Mouse (Mus musculus): ENCODE measurements around the gene Myocos. TPM values are rescaled to one million over a fixed set of nuclear protein-coding genes. Genes with fewer than 3 reads are reported as not detected.
A peak's percentile ranks its signal among the peaks of the same experiment; 100 is the strongest.
"Not testable (repeated sequence)": the region's sequence is repeated elsewhere in the genome, so short reads cannot be mapped to it uniquely, and the experiment has no call there.

The Myocos gene
- not detected for total RNA-seq (2021)
- long read RNA-seq, experiment 1: 0 reads
- long read RNA-seq, experiment 2: 0 reads

DNA sequence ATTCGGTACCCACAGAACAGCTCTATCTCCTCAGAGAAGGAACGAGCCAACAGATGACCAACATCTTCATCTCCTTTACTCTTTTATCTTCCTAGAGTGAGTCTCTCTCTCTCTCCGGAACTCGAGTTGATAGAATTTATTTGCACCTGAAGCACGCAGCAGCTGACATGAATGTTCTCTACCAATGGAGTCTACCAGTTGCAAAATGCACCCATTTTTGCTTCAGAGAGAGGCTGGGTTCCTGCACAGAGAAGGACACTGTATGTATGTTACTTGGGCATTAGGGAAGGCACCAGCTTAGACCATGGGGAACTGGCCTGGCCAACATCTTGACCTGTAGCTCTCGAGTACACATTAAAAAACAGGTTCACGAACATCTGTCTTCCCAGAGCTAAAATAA, at the start of gene Myocos:
Gene Myocos, minus strand, starts transcription at position 101 of the 400 bp plus-strand sequence.
- no peak for DNase-seq

DNA sequence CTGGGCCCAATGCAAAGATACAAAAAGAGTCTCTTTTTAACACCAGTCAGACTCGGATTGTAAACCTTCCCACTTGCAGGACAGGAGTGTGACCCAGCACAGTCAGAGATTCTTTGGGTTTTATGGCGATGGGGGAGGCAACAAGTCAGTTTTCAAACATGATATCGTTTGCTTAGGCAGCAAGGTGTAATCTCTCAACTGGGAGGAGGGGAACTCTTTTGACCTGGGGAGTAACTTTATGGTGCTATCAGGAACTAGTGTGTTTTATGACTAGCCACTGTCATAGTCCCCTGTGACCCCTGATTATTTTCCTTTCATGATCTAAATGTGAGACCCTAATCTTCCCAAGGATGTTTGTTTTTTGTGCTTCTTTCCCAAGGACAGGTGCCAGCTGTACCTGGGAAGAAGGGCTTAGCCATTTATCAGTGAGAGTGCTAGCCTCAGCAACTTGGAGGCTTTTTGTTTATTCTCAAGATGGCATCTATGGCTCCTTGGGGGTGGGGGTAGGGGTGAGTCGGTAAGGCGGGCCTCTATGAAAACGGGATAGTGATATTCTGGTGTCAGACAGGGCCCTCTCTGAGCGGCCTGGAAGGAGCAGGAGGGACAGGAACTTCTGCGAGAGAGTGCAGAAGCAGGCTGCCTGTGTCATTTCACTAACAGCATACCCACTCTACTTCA, 42.5 kb upstream of the Myocos start:
- no peak for DNase-seq

GRCm38 (mm10) chr1:162697866-162698265, 39.8 kb upstream of the Myocos start:
- DNase-seq: no peak

GRCm38 (mm10) chr1:162693721-162694120, 35.7 kb upstream of the Myocos start:
- no peak for DNase-seq

- no peak for DNase-seq
These were observed 7.6 kb upstream of the Myocos start for GRCm38 (mm10) chr1:162665486-162666174.

- DNase-seq: peak; percentile 76 to 80
These were observed 6.9 kb upstream of the Myocos start for GRCm38 (mm10) chr1:162664826-162665475.

DNA sequence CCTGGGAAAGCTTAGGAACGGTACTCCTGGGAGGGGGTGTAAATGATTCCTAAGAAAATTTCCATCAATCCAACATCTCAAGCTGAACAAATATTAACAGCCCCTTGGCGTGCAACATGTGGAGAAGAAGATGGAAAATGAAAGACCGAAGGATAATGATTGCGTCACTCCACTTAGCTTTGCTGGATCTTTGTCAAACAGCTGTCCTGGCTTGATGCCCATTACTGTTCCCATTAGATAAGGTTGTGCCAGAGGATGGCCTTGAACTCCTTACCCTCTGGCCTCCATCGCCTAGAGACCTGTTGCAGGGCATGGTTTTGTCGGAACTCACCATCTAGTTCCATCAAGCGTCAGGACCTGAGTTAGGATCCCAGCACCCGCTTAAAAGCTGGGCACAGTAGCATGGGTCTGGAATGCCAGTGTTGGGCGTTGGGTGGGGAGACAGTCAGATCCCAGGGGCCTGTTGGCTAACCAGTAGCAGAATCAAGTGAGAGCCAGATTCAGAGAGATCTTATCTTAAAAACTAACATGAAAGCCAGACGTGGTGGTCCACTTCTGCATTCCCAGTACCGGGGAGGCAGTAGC, 2.3 kb upstream of the Myocos start:
- peak; percentile 27 to 52 for DNase-seq

DNA sequence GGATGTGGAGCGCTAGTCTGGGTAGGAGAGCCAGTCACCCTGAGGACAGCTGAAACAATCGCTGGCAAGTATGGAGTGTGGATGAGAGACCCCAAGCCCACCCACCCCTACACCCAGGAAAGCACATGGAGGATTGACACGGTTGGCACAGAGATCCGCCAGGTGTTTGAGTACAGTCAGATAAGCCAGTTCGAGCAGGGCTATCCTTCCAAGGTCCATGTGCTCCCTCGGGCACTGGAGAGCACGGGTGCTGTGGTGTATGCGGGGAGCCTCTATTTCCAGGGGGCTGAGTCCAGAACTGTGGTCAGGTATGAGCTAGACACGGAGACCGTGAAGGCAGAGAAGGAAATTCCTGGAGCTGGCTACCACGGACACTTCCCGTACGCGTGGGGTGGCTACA, 9.6 kb downstream of the Myocos start:
- no peak for DNase-seq

- DNase-seq: peak in 1 of 2 experiments; percentile 13
These were observed 11.8 kb downstream of the Myocos start for GRCm38 (mm10) chr1:162646083-162646686.

DNA sequence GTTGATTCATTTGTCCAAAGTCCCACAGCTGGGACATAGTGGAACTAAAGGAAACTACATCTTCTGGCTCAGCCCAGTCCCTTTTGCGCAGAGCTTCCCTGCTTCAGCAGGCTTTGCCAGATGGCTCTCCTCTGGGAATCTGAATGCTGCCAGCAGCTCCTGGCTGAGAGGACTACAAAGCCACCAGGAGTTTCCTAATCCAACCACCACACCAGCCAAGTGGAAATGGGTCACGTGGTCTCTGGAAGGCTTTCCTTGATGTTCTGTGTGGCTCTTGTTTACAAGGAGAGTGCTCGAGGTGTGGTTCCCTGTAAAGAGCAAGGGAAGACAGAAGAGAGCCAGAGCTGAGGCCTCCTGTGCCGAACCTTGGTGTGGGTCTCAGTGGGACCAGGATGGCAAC, 14.3 kb downstream of the Myocos start:
- DNase-seq: peak; percentile 45 to 76

DNA sequence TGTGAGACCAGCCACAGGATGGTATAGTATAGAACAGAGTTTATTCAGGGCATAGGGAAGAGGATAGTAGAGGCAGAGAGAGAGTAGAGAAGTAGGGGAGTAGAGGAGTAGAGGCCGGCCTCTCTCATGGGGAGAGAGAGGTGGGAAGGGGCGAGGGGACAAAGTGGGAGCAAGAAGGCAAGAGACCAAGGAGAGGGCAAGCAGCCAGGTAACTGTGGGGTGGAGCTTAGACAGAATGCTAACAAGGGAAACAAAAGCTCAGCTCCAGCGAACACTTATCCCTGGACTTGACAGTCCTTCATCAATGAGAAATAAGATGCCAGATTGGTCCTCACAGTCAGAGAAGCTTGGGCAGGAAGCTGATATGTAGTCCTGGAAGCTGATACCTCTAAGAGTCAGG, 15.4 kb downstream of the Myocos start:
- no peak for DNase-seq

- DNase-seq: no peak
These were observed 18.2 kb downstream of the Myocos start for GRCm38 (mm10) chr1:162639861-162640260.

GRCm38 (mm10) chr1:162639051-162639750, 18.8 kb downstream of the Myocos start, which contains the start of gene Myoc:
TSS of gene Myoc (plus strand) at chr1:162639155.
- DNase-seq: no peak

GRCm38 (mm10) chr1:162638535-162638934, 19.5 kb downstream of the Myocos start:
- DNase-seq: no peak

DNA sequence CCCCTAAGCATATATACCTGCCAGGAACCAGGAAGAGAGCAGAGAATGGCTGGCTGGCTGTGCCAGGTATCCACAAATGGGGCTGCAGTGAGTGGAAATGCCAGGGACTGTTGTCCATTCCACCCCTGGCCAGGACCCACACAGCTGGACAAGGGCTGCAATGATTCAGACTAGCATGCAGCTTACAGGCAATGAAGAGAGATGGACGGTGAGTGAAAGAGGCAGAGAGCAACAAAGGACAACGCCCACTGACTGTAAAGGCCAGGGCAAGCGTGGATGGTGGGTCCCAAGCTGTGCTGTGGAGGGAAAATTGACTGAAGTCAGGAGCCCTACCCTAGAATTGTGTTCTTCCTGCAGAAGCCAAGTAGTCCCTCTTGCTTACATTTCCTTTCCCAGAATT, 21.5 kb downstream of the Myocos start:
- DNase-seq: no peak

DNA sequence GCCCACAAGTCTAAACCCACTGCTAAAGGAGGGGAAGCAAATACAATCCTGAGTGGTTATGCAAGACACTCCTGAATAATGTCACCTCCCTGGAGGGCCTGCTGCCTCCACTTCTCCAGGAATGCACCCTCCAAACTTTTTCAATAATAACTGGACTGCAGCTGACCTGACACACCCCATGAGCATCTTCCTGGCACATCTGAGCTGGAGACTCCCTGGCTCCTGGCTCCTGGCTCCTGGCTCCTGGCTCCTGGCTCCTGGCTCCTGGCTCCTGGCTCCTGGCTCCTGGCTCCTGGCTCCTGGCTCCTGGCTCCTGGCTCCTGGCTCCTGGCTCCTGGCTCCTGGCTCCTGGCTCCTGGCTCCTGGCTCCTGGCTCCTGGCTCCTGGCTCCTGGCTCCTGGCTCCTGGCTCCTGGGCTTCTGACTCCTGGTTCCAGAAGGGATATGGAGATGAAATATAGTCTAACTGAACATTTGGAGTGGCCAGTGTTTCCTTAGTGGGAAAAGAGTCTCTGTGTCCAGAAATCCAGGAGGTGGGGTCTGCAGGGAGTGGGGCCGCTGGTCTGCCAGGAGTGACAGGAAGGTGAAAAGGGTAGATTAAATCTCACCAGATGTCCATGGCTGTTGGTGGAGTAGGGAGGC, 22.6 kb downstream of the Myocos start:
- DNase-seq: not testable (repeated sequence)

DNA sequence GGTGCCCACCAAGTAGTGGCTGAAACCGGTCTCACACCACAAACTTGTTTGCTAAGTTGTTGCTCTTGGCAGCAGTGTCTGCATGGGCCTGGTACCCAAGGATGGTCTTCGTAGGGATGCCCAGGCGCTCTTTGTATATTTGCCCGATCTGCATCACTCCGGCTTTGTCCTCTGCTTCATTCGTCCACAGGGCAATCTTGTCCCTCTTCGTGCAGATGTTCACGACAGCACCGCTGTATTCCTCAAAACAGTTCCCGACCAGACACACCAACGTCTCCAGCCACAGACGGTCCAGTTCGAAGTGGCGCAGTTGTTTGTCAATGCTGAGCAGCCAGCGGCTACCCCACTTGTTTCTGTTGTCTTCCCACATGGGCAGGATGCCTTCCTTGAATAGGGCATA, 29.7 kb downstream of the Myocos start:
- DNase-seq: not testable (repeated sequence)

DNA sequence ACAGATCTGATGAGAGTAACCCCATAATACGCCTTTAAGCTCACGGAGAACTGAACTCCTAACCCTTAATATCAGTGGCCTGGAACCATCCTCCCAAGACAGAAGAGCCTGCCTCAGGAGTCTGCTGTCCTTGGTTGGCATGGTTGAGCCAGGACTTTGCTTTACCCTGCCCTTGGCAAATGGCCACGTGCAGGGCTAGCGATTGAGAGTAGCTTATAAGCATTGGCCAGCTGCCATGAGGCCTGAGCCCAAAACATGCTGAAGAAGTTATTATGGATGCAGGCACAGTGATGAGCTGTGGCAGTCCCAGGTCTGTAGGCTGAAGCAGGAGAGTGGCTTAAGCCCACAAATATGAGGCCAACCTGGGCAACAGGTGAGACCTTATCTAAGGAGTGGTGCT, 30.2 kb downstream of the Myocos start:
- peak; percentile 11 to 17 for DNase-seq

DNA sequence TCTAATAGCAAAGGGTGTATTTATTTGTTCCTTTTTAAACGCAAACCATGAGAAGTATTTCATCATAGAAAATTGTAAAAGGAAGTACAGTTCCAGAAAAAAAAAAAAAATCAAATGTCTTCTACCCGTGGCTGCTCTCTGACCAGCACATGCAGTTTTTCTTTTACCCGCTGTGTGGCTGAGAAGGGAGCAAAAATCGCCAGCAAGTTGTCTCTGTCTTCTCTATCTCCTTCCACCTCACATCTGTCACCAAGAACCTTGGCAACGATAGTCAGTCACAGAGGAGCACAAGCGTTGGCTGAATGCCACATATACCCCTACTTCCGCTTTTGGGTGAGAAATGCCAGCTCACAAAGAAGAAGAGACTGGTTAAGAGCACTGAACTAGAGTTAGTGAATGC, 32.8 kb downstream of the Myocos start:
- no peak for DNase-seq

DNA sequence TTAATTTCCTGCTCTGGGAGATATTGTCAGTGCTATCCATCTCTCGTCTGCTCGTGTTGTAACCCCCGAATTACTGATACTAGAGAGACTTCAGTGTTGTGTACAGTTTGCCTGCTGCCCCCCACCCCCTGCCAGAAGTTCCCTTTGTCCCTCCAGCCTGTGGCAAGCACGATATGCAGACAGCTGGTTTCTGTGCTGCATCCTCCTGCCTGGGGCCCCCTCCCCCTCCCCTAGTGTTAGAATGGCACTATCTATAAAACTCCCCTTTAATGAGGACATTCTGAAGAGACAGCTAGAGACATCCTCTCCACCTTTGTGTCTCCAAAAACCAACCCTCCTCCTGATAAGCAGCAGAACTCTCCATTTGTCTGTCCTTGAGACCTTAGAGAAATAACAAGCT, 34.1 kb downstream of the Myocos start:
- no peak for DNase-seq

DNA sequence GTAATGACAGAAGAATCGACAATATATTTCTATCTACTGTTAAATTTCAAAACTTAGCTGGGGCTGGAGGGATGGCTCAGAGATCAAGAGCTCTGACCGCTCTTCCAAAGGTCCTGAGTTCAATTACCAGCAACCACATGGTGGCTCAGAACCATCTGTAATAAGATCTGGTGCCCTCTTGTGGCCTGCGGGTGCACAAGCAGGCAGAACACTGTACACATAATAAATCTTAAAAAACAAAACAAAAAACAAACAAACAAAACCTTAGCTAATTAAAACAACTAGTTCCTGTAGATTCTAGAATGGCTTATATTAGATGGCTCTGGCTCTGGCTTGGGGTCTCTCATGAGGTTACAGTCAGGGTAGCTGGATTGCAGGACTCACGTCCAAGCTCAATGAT, 37.5 kb downstream of the Myocos start:
- DNase-seq: no peak
